Mouse (Mus musculus): ENCODE results near the gene Olfr281. TPM values are rescaled to one million over a fixed set of nuclear protein-coding genes. Genes with fewer than 3 reads are reported as not detected.
A peak's percentile ranks its signal among the peaks of the same experiment; 100 is the strongest.

Gene Olfr281
- total and polyA plus RNA-seq, 3 experiments, result 0.08 to 0.40 TPM; not detected in 1

DNA sequence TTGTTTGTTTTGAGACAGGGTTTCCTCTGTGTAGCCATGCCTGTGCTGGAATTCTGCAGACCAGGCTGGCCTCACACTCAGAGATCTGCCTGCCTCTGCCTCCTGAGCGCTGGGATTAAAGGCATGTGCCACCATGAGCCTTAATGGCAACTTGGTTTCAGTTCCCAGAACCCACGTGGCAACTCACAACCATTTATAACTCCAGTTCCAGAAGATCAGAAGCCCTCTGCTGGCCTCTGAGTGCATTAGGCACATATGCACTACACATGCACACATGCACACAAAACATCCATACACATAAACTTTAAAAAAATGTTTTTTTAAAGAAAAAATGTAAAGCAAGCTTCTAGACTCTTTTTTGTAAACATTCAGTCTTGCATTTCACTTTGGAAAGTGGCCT lies 57.0 kb downstream of the Olfr281 start:
- Histone ChIP-seq H3K4me3 (ENCODE audit: control insufficient read depth in 1 of 2, insufficient read depth in 1 of 2, low read depth in 2 of 2, low read length in 2 of 2) (no peak overlapping the region), H3K27me3 (ENCODE audit: control insufficient read depth in 1 of 2, insufficient read depth in 2 of 2, low read length in 2 of 2) (no peaks in the 10 kb centered on the region), H3K27ac (ENCODE audit: control insufficient read depth, low read depth, low read length) (no peak overlapping the region), H3K9me3 (replicated peaks; ENCODE audit: insufficient read depth, low read length) (no peaks in the 10 kb centered on the region), H3K36me3 (ENCODE audit: control insufficient read depth in 1 of 2, insufficient read depth in 2 of 2, low read length in 2 of 2) (peaks cover 0 to 26% of the 10 kb centered on the region in 2 experiments; a peak in 2 of 4 replicates), H3K9ac (ENCODE audit: control insufficient read depth, low read depth, low read length, poor library complexity, severe bottlenecking) (no peak overlapping the region), H3K4me1 (ENCODE audit: control insufficient read depth in 1 of 2, insufficient read depth in 2 of 2, low read length in 2 of 2) (peaks cover 18 to 37% of the 10 kb centered on the region in 2 experiments), H3K79me2 (ENCODE audit: control insufficient read depth, insufficient read depth, low read length, poor library complexity) (no peaks in the 10 kb centered on the region; the same call in 1 of the 2 replicates)
- DNase-seq (ENCODE audit: low read depth, low spot score), result peak; percentile 72
- TF ChIP-seq TCF12 (IDR thresholded peaks at IDR 0.05; ENCODE audit: low read depth, low read length) (no peak), MYC (IDR thresholded peaks at IDR 0.05; ENCODE audit: low read depth, low read length) (peak; percentile 96), E2F4 (IDR thresholded peaks at IDR 0.05; ENCODE audit: borderline replicate concordance, low read depth, low read length) (no peak), ETS1 (IDR thresholded peaks at IDR 0.05; ENCODE audit: low read depth, low read length) (0 out of 2 replicates have a peak, but pooled peaks have one; percentile 23), EP300 (IDR thresholded peaks at IDR 0.05; ENCODE audit: low read depth in 1 of 2, low read length in 2 of 2) (peak in 1 of 2 experiments; percentile 4; a peak in 1 of 4 replicates), MXI1 (IDR thresholded peaks at IDR 0.05; ENCODE audit: low read depth, low read length) (peak; percentile 80), CTCF (IDR thresholded peaks at IDR 0.05 in 2 of 3, conservative IDR thresholded peaks at IDR 0.05 in 1 of 3; ENCODE audit: control insufficient read depth in 1 of 3, insufficient read depth in 1 of 3, low read depth in 2 of 3, low read length in 3 of 3, poor library complexity in 1 of 3, severe bottlenecking in 1 of 3) (peak; percentile 18 to 61 (median 35); a peak in 5 of 6 replicates), BHLHE40 (IDR thresholded peaks at IDR 0.05; ENCODE audit: borderline replicate concordance, low read depth, low read length) (no peak), SMC3 (IDR thresholded peaks at IDR 0.05; ENCODE audit: low read depth, low read length) (peak; percentile 32), SIN3A (IDR thresholded peaks at IDR 0.05; ENCODE audit: low read length) (peak; percentile 58), MAZ (IDR thresholded peaks at IDR 0.05; ENCODE audit: low read depth, low read length) (no peak), USF1 (IDR thresholded peaks at IDR 0.05; ENCODE audit: low read depth, low read length) (peak; percentile 72), NELFE (IDR thresholded peaks at IDR 0.05; ENCODE audit: low read depth, low read length) (0 out of 2 replicates have a peak, but pooled peaks have one; percentile 16), MAX (IDR thresholded peaks at IDR 0.05; ENCODE audit: low read length) (peak; percentile 89)

Other genes starting within 250 kb of the Olfr281 start
- not detected in 2 replicates for gene Gm44579, start 231.6 kb upstream of the Olfr281 start, total RNA-seq (2012; rRNA removed)
- not detected for gene Gm44579, start 231.6 kb upstream of the Olfr281 start, polyA plus RNA-seq (2012; ENCODE audit: insufficient read depth in 1 of 2, insufficient read length in 2 of 2, low read depth in 1 of 2, low replicate concordance in 2 of 2, missing spikeins in 1 of 2)
- gene Olfr287, start 231.5 kb upstream of the Olfr281 start, total RNA-seq (2012; rRNA removed), result not detected in 2 replicates
- gene Olfr287, start 231.5 kb upstream of the Olfr281 start, polyA plus RNA-seq (2012; ENCODE audit: insufficient read depth in 1 of 2, insufficient read length in 2 of 2, low read depth in 1 of 2, low replicate concordance in 2 of 2, missing spikeins in 1 of 2), result not detected
- not detected in 2 replicates for gene Olfr286, start 218.1 kb upstream of the Olfr281 start, total RNA-seq (2012; rRNA removed)
- under 1 TPM in 1 of 2 experiments, not detected in 1; 0.04 TPM for gene Olfr286, start 218.1 kb upstream of the Olfr281 start, polyA plus RNA-seq (2012; ENCODE audit: insufficient read depth in 1 of 2, insufficient read length in 2 of 2, low read depth in 1 of 2, low replicate concordance in 2 of 2, missing spikeins in 1 of 2)
- not detected in 2 replicates for gene H1fnt, start 195.3 kb upstream of the Olfr281 start, total RNA-seq (2012; rRNA removed)
- gene H1fnt, start 195.3 kb upstream of the Olfr281 start, polyA plus RNA-seq (2012; ENCODE audit: insufficient read depth in 1 of 2, insufficient read length in 2 of 2, low read depth in 1 of 2, low replicate concordance in 2 of 2, missing spikeins in 1 of 2), result not detected
- not detected in 2 replicates for gene Zfp641, start 156.4 kb upstream of the Olfr281 start, total RNA-seq (2012; rRNA removed)
- not detected for gene Zfp641, start 156.4 kb upstream of the Olfr281 start, polyA plus RNA-seq (2012; ENCODE audit: insufficient read depth in 1 of 2, insufficient read length in 2 of 2, low read depth in 1 of 2, low replicate concordance in 2 of 2, missing spikeins in 1 of 2)
- 0.07 TPM in 1 of 2 replicates, not detected in the other for gene Olfr285, start 135.2 kb upstream of the Olfr281 start, total RNA-seq (2012; rRNA removed)
- gene Olfr285, start 135.2 kb upstream of the Olfr281 start, polyA plus RNA-seq (2012; ENCODE audit: insufficient read depth in 1 of 2, insufficient read length in 2 of 2, low read depth in 1 of 2, low replicate concordance in 2 of 2, missing spikeins in 1 of 2), result under 1 TPM in 1 of 2 experiments, not detected in 1; 0.01 TPM
- gene Olfr284, start 111.6 kb upstream of the Olfr281 start, total RNA-seq (2012; rRNA removed), result not detected in 2 replicates
- gene Olfr284, start 111.6 kb upstream of the Olfr281 start, polyA plus RNA-seq (2012; ENCODE audit: insufficient read depth in 1 of 2, insufficient read length in 2 of 2, low read depth in 1 of 2, low replicate concordance in 2 of 2, missing spikeins in 1 of 2), result not detected
- gene Olfr283, start 71.6 kb upstream of the Olfr281 start, total RNA-seq (2012; rRNA removed), result 0.20 and 0.46 TPM in 2 replicates
- gene Olfr283, start 71.6 kb upstream of the Olfr281 start, polyA plus RNA-seq (2012; ENCODE audit: insufficient read depth in 1 of 2, insufficient read length in 2 of 2, low read depth in 1 of 2, low replicate concordance in 2 of 2, missing spikeins in 1 of 2), result under 1 TPM in 1 of 2 experiments, not detected in 1; 0.11 TPM
- gene Olfr282, start 21.4 kb upstream of the Olfr281 start, total RNA-seq (2012; rRNA removed), result not detected in 2 replicates
- gene Olfr282, start 21.4 kb upstream of the Olfr281 start, polyA plus RNA-seq (2012; ENCODE audit: insufficient read depth in 1 of 2, insufficient read length in 2 of 2, low read depth in 1 of 2, low replicate concordance in 2 of 2, missing spikeins in 1 of 2), result under 1 TPM in 1 of 2 experiments, not detected in 1; 0.18 TPM
- 0.04 TPM in 1 of 2 replicates, not detected in the other for gene OR5BS1P, start 17.3 kb downstream of the Olfr281 start, total RNA-seq (2012; rRNA removed)
- not detected for gene OR5BS1P, start 17.3 kb downstream of the Olfr281 start, polyA plus RNA-seq (2012; ENCODE audit: insufficient read depth in 1 of 2, insufficient read length in 2 of 2, low read depth in 1 of 2, low replicate concordance in 2 of 2, missing spikeins in 1 of 2)
- not detected in 2 replicates for gene Lalba, start 30.1 kb downstream of the Olfr281 start, total RNA-seq (2012; rRNA removed)
- gene Lalba, start 30.1 kb downstream of the Olfr281 start, polyA plus RNA-seq (2012; ENCODE audit: insufficient read depth in 1 of 2, insufficient read length in 2 of 2, low read depth in 1 of 2, low replicate concordance in 2 of 2, missing spikeins in 1 of 2), result not detected
- under 0.01 TPM in 1 of 2 replicates, not detected in the other for gene Olfr279, start 39.8 kb downstream of the Olfr281 start, total RNA-seq (2012; rRNA removed)
- gene Olfr279, start 39.8 kb downstream of the Olfr281 start, polyA plus RNA-seq (2012; ENCODE audit: insufficient read depth in 1 of 2, insufficient read length in 2 of 2, low read depth in 1 of 2, low replicate concordance in 2 of 2, missing spikeins in 1 of 2), result 10 to 100 TPM in 1 of 2 experiments, under 1 TPM in 1; 0.03 to 81.4 TPM
- gene Kansl2, start 81.7 kb downstream of the Olfr281 start, total RNA-seq (2012; rRNA removed), result 150 and 157 TPM in 2 replicates
- gene Kansl2, start 81.7 kb downstream of the Olfr281 start, polyA plus RNA-seq (2012; ENCODE audit: insufficient read depth in 1 of 2, insufficient read length in 2 of 2, low read depth in 1 of 2, low replicate concordance in 2 of 2, missing spikeins in 1 of 2), result 100 to 1,000 TPM in 1 of 2 experiments, not detected in 1; 170 TPM
- 40.5 and 44.0 TPM in 2 replicates for gene Ccnt1, start 118.3 kb downstream of the Olfr281 start, total RNA-seq (2012; rRNA removed)
- gene Ccnt1, start 118.3 kb downstream of the Olfr281 start, polyA plus RNA-seq (2012; ENCODE audit: insufficient read depth in 1 of 2, insufficient read length in 2 of 2, low read depth in 1 of 2, low replicate concordance in 2 of 2, missing spikeins in 1 of 2), result 10 to 100 TPM; 19.5 to 63.2 TPM
- gene 4930415O20Rik, start 118.4 kb downstream of the Olfr281 start, total RNA-seq (2012; rRNA removed), result 0.50 TPM in 1 of 2 replicates, not detected in the other
- under 1 TPM in 1 of 2 experiments, not detected in 1; 0.31 TPM for gene 4930415O20Rik, start 118.4 kb downstream of the Olfr281 start, polyA plus RNA-seq (2012; ENCODE audit: insufficient read depth in 1 of 2, insufficient read length in 2 of 2, low read depth in 1 of 2, low replicate concordance in 2 of 2, missing spikeins in 1 of 2)
- 58.9 and 76.0 TPM in 2 replicates for gene Adcy6, start 157.5 kb downstream of the Olfr281 start, total RNA-seq (2012; rRNA removed)
- gene Adcy6, start 157.5 kb downstream of the Olfr281 start, polyA plus RNA-seq (2012; ENCODE audit: insufficient read depth in 1 of 2, insufficient read length in 2 of 2, low read depth in 1 of 2, low replicate concordance in 2 of 2, missing spikeins in 1 of 2), result 10 to 100 TPM in 1 of 2 experiments, not detected in 1; 77.3 TPM
- 1.4 TPM in 2 replicates for gene Cacnb3, start 178.3 kb downstream of the Olfr281 start, total RNA-seq (2012; rRNA removed)
- 1 to 10 TPM in 1 of 2 experiments, not detected in 1; 8.5 TPM for gene Cacnb3, start 178.3 kb downstream of the Olfr281 start, polyA plus RNA-seq (2012; ENCODE audit: insufficient read depth in 1 of 2, insufficient read length in 2 of 2, low read depth in 1 of 2, low replicate concordance in 2 of 2, missing spikeins in 1 of 2)
- 193 and 213 TPM in 2 replicates for gene Ddx23, start 210.3 kb downstream of the Olfr281 start, total RNA-seq (2012; rRNA removed)
- gene Ddx23, start 210.3 kb downstream of the Olfr281 start, polyA plus RNA-seq (2012; ENCODE audit: insufficient read depth in 1 of 2, insufficient read length in 2 of 2, low read depth in 1 of 2, low replicate concordance in 2 of 2, missing spikeins in 1 of 2), result 100 to 1,000 TPM; 194 to 252 TPM
- 5.8 and 6.0 TPM in 2 replicates for gene Rnd1, start 224.9 kb downstream of the Olfr281 start, total RNA-seq (2012; rRNA removed)
- gene Rnd1, start 224.9 kb downstream of the Olfr281 start, polyA plus RNA-seq (2012; ENCODE audit: insufficient read depth in 1 of 2, insufficient read length in 2 of 2, low read depth in 1 of 2, low replicate concordance in 2 of 2, missing spikeins in 1 of 2), result 1 to 10 TPM in 1 of 2 experiments, not detected in 1; 5.5 TPM

All from MEL (cell line).